Mouse (Mus musculus) neural tube, embryonic 15.5 days (tissue): ENCODE data around the gene Acot4. TPM values are rescaled to one million over a fixed set of nuclear protein-coding genes. Genes with fewer than 3 reads are reported as not detected.
"Not testable (repeated sequence)": the region's sequence is repeated elsewhere in the genome, so short reads cannot be mapped to it uniquely, and the experiment has no call there.

Experiments
- ATAC-seq: fragments of 200-750 bp; cut with Nextera tagmentation; 2 replicates; pipeline ENCODE4 v1.8.0; 2017; ENCODE audit warnings: mild to moderate bottlenecking, moderate TSS enrichment, moderate library complexity; ENCODE audit not compliant: low FRiP score
- H3K27ac ChIP-seq: fragments of 300-500 bp; sonication (generic); replicated peaks from 2 replicates; pipeline ENCODE4 v1.5.1; 2015; ENCODE audit warnings: mild to moderate bottlenecking, inconsistent platforms
- H3K27me3 ChIP-seq: fragments of 300-500 bp; sonication (generic); replicated peaks from 2 replicates; pipeline ENCODE4 v1.6.1; 2015; ENCODE audit warnings: inconsistent platforms
- H3K36me3 ChIP-seq: fragments of 300-500 bp; sonication (generic); 2 replicates; pipeline ENCODE4 v1.6.1; 2015; ENCODE audit warnings: inconsistent platforms
- H3K4me1 ChIP-seq: fragments of 300-500 bp; sonication (generic); 2 replicates; pipeline ENCODE4 v1.6.1; 2015; ENCODE audit warnings: inconsistent platforms
- H3K4me2 ChIP-seq: fragments of 300-500 bp; sonication (generic); 2 replicates; pipeline ENCODE4 v1.6.1; 2015; ENCODE audit warnings: inconsistent platforms, mild to moderate bottlenecking, moderate library complexity
- H3K4me3 ChIP-seq: fragments of 300-500 bp; sonication (generic); replicated peaks from 2 replicates; pipeline ENCODE4 v1.5.1; 2015; ENCODE audit warnings: mild to moderate bottlenecking, inconsistent platforms
- H3K9ac ChIP-seq: fragments of 300-500 bp; sonication (generic); replicated peaks from 2 replicates; pipeline ENCODE4 v1.6.1; 2015; ENCODE audit warnings: mild to moderate bottlenecking, inconsistent platforms
- H3K9me3 ChIP-seq: fragments of 300-500 bp; sonication (generic); replicated peaks from 2 replicates; pipeline ENCODE4 v1.6.1; 2016; ENCODE audit warnings: inconsistent platforms
- WGBS: fragments of 180-500 bp; shearing (Covaris S2); methylation state at CpG from one replicate; pipeline ENCODE4 v1.1.7; 2015; ENCODE audit warnings: mixed read lengths; 5-methylcytosine and 5-hydroxymethylcytosine counted together
- polyA plus RNA-seq: library from polyadenylated mRNA; unstranded; fragments of >200 nt; fragmentation: Nextera tagmentation; extraction: Ambion mirVana; gene quantifications from 2 replicates; pipeline ENCODE4 v1.2.1, GENCODE M21; 2015

Gene Acot4
- polyA plus RNA-seq, 1 experiment from 2014 or later, result 0.55 TPM

GRCm38 (mm10) chr12:84010201-84010600 lies 28.0 kb upstream of the Acot4 start:
- Histone ChIP-seq H3K4me2 (peak overlapping the region; percentile 60), H3K27ac (peak overlapping the region; percentile 77), H3K36me3 (no peaks in the 10 kb centered on the region; the same call in 1 of the 2 replicates), H3K9me3 (no peaks in the 10 kb centered on the region), H3K27me3 (no peaks in the 10 kb centered on the region), H3K4me1 (peaks cover 28% of the 10 kb centered on the region), H3K9ac (peak overlapping the region; percentile 44; the same call in 1 of the 2 replicates), H3K4me3 (peak overlapping the region; percentile 50)
- no peak for ATAC-seq
- 73% methylated on average over 3 of the region's 3 CpGs for WGBS

- Histone ChIP-seq H3K36me3 (no peaks in the 10 kb centered on the region; the same call in 1 of the 2 replicates), H3K4me2 (peak overlapping the region; percentile 60), H3K27me3 (no peaks in the 10 kb centered on the region), H3K27ac (peak overlapping the region; percentile 77), H3K4me1 (peaks cover 28% of the 10 kb centered on the region), H3K4me3 (peak overlapping the region; percentile 50), H3K9me3 (no peaks in the 10 kb centered on the region), H3K9ac (no peak overlapping the region)
- 19% methylated on average over 12 of the region's 12 CpGs for WGBS
- ATAC-seq, result peak; percentile 76
Observed at GRCm38 (mm10) chr12:84011251-84012040, 26.7 kb upstream of the Acot4 start.

- H3K27ac ChIP-seq, result no peak overlapping the region
- no peaks in the 10 kb centered on the region for H3K27me3 ChIP-seq
Observed at GRCm38 (mm10) chr12:84013130-84013529, 25.0 kb upstream of the Acot4 start.

GRCm38 (mm10) chr12:84013701-84014100 lies 24.5 kb upstream of the Acot4 start:
- Histone ChIP-seq H3K4me3 (no peak overlapping the region), H3K4me1 (peaks cover 28% of the 10 kb centered on the region), H3K9ac (no peak overlapping the region), H3K27me3 (no peaks in the 10 kb centered on the region), H3K27ac (no peak overlapping the region), H3K9me3 (no peaks in the 10 kb centered on the region), H3K4me2 (peak overlapping the region; percentile 60), H3K36me3 (no peaks in the 10 kb centered on the region; the same call in 1 of the 2 replicates)
- WGBS, result 92% methylated on average over 7 of the region's 7 CpGs
- ATAC-seq, result no peak

More at GRCm38 (mm10) chr12:84013130-84013529, 25.0 kb upstream of the Acot4 start:
- peaks cover 28% of the 10 kb centered on the region for H3K4me1 ChIP-seq
- no peak overlapping the region for H3K9ac ChIP-seq
- H3K4me3 ChIP-seq, result no peak overlapping the region
- no peak for ATAC-seq
- WGBS, result 53% methylated on average over 6 of the region's 6 CpGs
- no peaks in the 10 kb centered on the region for H3K9me3 ChIP-seq
- H3K36me3 ChIP-seq, result no peaks in the 10 kb centered on the region; the same call in 1 of the 2 replicates
- H3K4me2 ChIP-seq, result peak overlapping the region; percentile 60

- H3K9me3 ChIP-seq, H3K9ac ChIP-seq, H3K27me3 ChIP-seq, H3K4me2 ChIP-seq, H3K4me1 ChIP-seq, ATAC-seq, H3K4me3 ChIP-seq, H3K27ac ChIP-seq, H3K36me3 ChIP-seq: not testable (repeated sequence)
- 57% methylated on average over 7 of the region's 7 CpGs for WGBS
Observed at GRCm38 (mm10) chr12:84020528-84020927, 17.7 kb upstream of the Acot4 start.

- H3K4me2 ChIP-seq, H3K4me3 ChIP-seq, ATAC-seq, H3K27me3 ChIP-seq, H3K9ac ChIP-seq, H3K27ac ChIP-seq, H3K9me3 ChIP-seq, H3K36me3 ChIP-seq, H3K4me1 ChIP-seq: not testable (repeated sequence)
- WGBS, result 98% methylated on average over 4 of the region's 4 CpGs
Observed at GRCm38 (mm10) chr12:84022266-84022665, 15.9 kb upstream of the Acot4 start.

- Histone ChIP-seq H3K4me3 (no peak overlapping the region), H3K9ac (no peak overlapping the region), H3K9me3 (no peaks in the 10 kb centered on the region), H3K4me2 (no peak overlapping the region), H3K27ac (no peak overlapping the region), H3K36me3 (no peaks in the 10 kb centered on the region), H3K4me1 (no peaks in the 10 kb centered on the region), H3K27me3 (no peaks in the 10 kb centered on the region)
- ATAC-seq, result no peak
- WGBS, result 87% methylated on average over 9 of the region's 9 CpGs
Observed at GRCm38 (mm10) chr12:84023052-84023745, 15.0 kb upstream of the Acot4 start.

GRCm38 (mm10) chr12:84025888-84026287 lies 12.3 kb upstream of the Acot4 start:
- Histone ChIP-seq H3K4me2 (no peak overlapping the region), H3K27me3 (no peaks in the 10 kb centered on the region), H3K36me3 (no peaks in the 10 kb centered on the region), H3K4me1 (no peaks in the 10 kb centered on the region), H3K9ac (no peak overlapping the region), H3K4me3 (no peak overlapping the region), H3K9me3 (no peaks in the 10 kb centered on the region), H3K27ac (no peak overlapping the region)
- ATAC-seq, result no peak
- WGBS, result 89% methylated on average over 7 of the region's 7 CpGs

- not testable (repeated sequence) for H3K9me3 ChIP-seq, ATAC-seq, H3K4me1 ChIP-seq, H3K4me3 ChIP-seq, H3K4me2 ChIP-seq, H3K9ac ChIP-seq, H3K27ac ChIP-seq, H3K27me3 ChIP-seq, H3K36me3 ChIP-seq
- 42% methylated on average over 3 of the region's 3 CpGs for WGBS
Observed at GRCm38 (mm10) chr12:84028328-84028727, 9.9 kb upstream of the Acot4 start.

GRCm38 (mm10) chr12:84029043-84029442 lies 9.1 kb upstream of the Acot4 start:
- H3K4me2 ChIP-seq, H3K9me3 ChIP-seq, H3K4me3 ChIP-seq, H3K9ac ChIP-seq, H3K4me1 ChIP-seq, H3K36me3 ChIP-seq, H3K27me3 ChIP-seq, ATAC-seq, H3K27ac ChIP-seq: not testable (repeated sequence)
- 98% methylated on average over 1 of the region's 1 CpGs for WGBS

- Histone ChIP-seq H3K4me2 (no peak overlapping the region), H3K9me3 (no peaks in the 10 kb centered on the region), H3K36me3 (no peaks in the 10 kb centered on the region), H3K9ac (no peak overlapping the region), H3K27me3 (no peaks in the 10 kb centered on the region), H3K4me1 (no peaks in the 10 kb centered on the region), H3K27ac (no peak overlapping the region), H3K4me3 (no peak overlapping the region)
- ATAC-seq, result peak; percentile 63; the same call in 1 of the 2 replicates
- 72% methylated on average over 4 of the region's 4 CpGs for WGBS
Observed at GRCm38 (mm10) chr12:84030659-84031332, 7.4 kb upstream of the Acot4 start.
